Mouse (Mus musculus) yolk sac, embryonic 10.5 days (tissue): ENCODE data around the gene Ikzf4.

Experiments used
- DNase-seq: peaks from one replicate; pipeline ENCODE4 v3.0.0-alpha.2; 2017; ENCODE audit warnings: low spot score

The Ikzf4 gene

GRCm38 (mm10) chr10:128645111-128646011, at the start of gene Ikzf4:
TSS of gene Ikzf4 (minus strand) at chr10:128645991.
- peak; percentile 76 for DNase-seq

GRCm38 (mm10) chr10:128695411-128695991, 49.7 kb upstream of the Ikzf4 start:
- no peak for DNase-seq

- DNase-seq: no peak
Measured at GRCm38 (mm10) chr10:128674469-128675008, 28.7 kb upstream of the Ikzf4 start.

GRCm38 (mm10) chr10:128673763-128674468, 28.1 kb upstream of the Ikzf4 start, which contains the start of gene Suox:
TSS of gene Suox (minus strand) at chr10:128674073.
- DNase-seq: peak; percentile 95

- no peak for DNase-seq
Measured at GRCm38 (mm10) chr10:128671148-128671547, 25.4 kb upstream of the Ikzf4 start.

- DNase-seq: peak; percentile 66
Measured at GRCm38 (mm10) chr10:128668790-128669672, 23.2 kb upstream of the Ikzf4 start.

GRCm38 (mm10) chr10:128665806-128666205, 20.0 kb upstream of the Ikzf4 start:
- no peak for DNase-seq

GRCm38 (mm10) chr10:128665307-128665706, 19.5 kb upstream of the Ikzf4 start:
- no peak for DNase-seq

- DNase-seq: no peak
Measured at GRCm38 (mm10) chr10:128664808-128665207, 19.0 kb upstream of the Ikzf4 start.

GRCm38 (mm10) chr10:128663441-128664220, 17.8 kb upstream of the Ikzf4 start:
- peak; percentile 57 for DNase-seq

GRCm38 (mm10) chr10:128662465-128662864, 16.7 kb upstream of the Ikzf4 start:
- DNase-seq: no peak

GRCm38 (mm10) chr10:128659490-128659889, 13.7 kb upstream of the Ikzf4 start:
- DNase-seq: no peak

- DNase-seq: no peak
Measured at GRCm38 (mm10) chr10:128657844-128658243, 12.1 kb upstream of the Ikzf4 start.

GRCm38 (mm10) chr10:128656731-128657130, 10.9 kb upstream of the Ikzf4 start:
- no peak for DNase-seq

GRCm38 (mm10) chr10:128655254-128655653, 9.5 kb upstream of the Ikzf4 start:
- DNase-seq: peak; percentile 74

- DNase-seq: peak; percentile 52
Measured at GRCm38 (mm10) chr10:128653866-128654265, 8.1 kb upstream of the Ikzf4 start.

- peak; percentile 57 for DNase-seq
Measured at GRCm38 (mm10) chr10:128646139-128647089, 623 bp upstream of the Ikzf4 start.

- DNase-seq: no peak
Measured at GRCm38 (mm10) chr10:128642749-128643148, 3.0 kb downstream of the Ikzf4 start.

- DNase-seq: no peak
Measured at GRCm38 (mm10) chr10:128641871-128642270, 3.9 kb downstream of the Ikzf4 start.
